Mouse (Mus musculus): Measurements from ENCODE around the gene Zfp263.

DNA sequence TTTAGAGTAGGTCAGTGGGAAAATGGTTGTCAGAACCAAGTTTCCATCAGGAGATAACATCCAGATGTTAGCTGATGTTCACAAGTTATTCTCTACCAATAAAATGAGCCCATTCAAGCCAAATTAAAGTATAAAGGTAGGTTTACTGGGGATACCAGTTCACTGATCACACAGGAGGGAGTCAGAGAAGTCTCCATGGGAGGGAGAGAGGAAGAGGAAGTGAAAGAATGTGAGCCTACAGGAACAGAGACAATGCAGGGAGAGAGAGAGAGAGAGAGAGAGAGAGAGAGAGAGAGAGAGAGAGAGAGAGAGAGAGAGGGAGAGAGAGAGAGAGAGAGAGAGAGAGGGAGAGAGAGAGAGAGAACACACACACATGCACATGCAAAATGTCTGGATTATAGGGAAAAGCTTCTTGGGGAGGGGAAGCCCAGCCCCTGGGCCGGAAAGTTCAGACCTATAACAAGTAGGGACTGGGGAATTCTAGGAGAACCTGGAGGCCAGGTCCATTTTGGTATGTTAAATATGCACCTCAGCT lies 10.6 kb upstream of the Zfp263 start:
- TF ChIP-seq POLR2A (IDR thresholded peaks at IDR 0.05; ENCODE audit: borderline replicate concordance, extremely low read depth, insufficient read depth, insufficient read length, poor library complexity, severe bottlenecking) (no peak), CTCF (IDR thresholded peaks at IDR 0.05; ENCODE audit: borderline replicate concordance, extremely low read depth, insufficient read depth, insufficient read length) (no peak)
